Mouse (Mus musculus): ENCODE data around the gene Lig4. TPM values are rescaled to one million over a fixed set of nuclear protein-coding genes. Genes with fewer than 3 reads are reported as not detected.

Gene Lig4
- polyA plus RNA-seq, 1 experiment: 2.0 TPM

GRCm38 (mm10) chr8:9977016-9977415 lies 470 bp downstream of the Lig4 start:
- Histone ChIP-seq H3ac (ENCODE audit: control insufficient read depth, insufficient read length, low read depth) (peak overlapping the region; percentile 65), H3K4me3 (ENCODE audit: insufficient read depth, poor library complexity, severe bottlenecking) (peak overlapping the region; percentile 87), H3K79me2 (ENCODE audit: control insufficient read depth, insufficient read depth) (peaks cover 59% of the 10 kb centered on the region), H3K36me3 (ENCODE audit: control insufficient read depth, insufficient read depth) (peaks cover 12% of the 10 kb centered on the region), H3K27me3 (ENCODE audit: control insufficient read depth, insufficient read depth, insufficient read length) (no peaks in the 10 kb centered on the region), H3K79me3 (ENCODE audit: low read depth) (peaks cover 46% of the 10 kb centered on the region)
- no peak for TF ChIP-seq CEBPB (IDR thresholded peaks at IDR 0.05; ENCODE audit: low read depth)
- no peak for TF ChIP-seq FOSL1 (IDR thresholded peaks at IDR 0.05; ENCODE audit: insufficient read depth, low read length, poor library complexity, severe bottlenecking)
- TF ChIP-seq MYOG (IDR thresholded peaks at IDR 0.05; ENCODE audit: control insufficient read depth, extremely low read depth, insufficient read length): no peak
- no peak for TF ChIP-seq MAX (IDR thresholded peaks at IDR 0.05)
- TF ChIP-seq MYOD1 (IDR thresholded peaks at IDR 0.05; ENCODE audit: control insufficient read depth, insufficient read length, low read depth): no peak
- no peak for TF ChIP-seq USF1 (IDR thresholded peaks at IDR 0.05; ENCODE audit: low read depth)
- TF ChIP-seq CTCF (IDR thresholded peaks at IDR 0.05; ENCODE audit: control insufficient read depth, insufficient read depth, insufficient read length): no peak

- peak; percentile 86 for TF ChIP-seq CTCF (IDR thresholded peaks at IDR 0.05; ENCODE audit: control insufficient read depth, insufficient read depth, insufficient read length)
- no peak for TF ChIP-seq CEBPB (IDR thresholded peaks at IDR 0.05; ENCODE audit: low read depth)
- Histone ChIP-seq H3K79me3 (ENCODE audit: low read depth) (peaks cover 36% of the 10 kb centered on the region), H3ac (ENCODE audit: control insufficient read depth, insufficient read length, low read depth) (peak overlapping the region; percentile 91), H3K36me3 (ENCODE audit: control insufficient read depth, insufficient read depth) (peaks cover 12% of the 10 kb centered on the region), H3K27me3 (ENCODE audit: control insufficient read depth, insufficient read depth, insufficient read length) (no peaks in the 10 kb centered on the region), H3K79me2 (ENCODE audit: control insufficient read depth, insufficient read depth) (peaks cover 49% of the 10 kb centered on the region), H3K4me3 (ENCODE audit: insufficient read depth, poor library complexity, severe bottlenecking) (peak overlapping the region; percentile 78)
These were observed 1.4 kb downstream of the Lig4 start for GRCm38 (mm10) chr8:9975898-9976611.

GRCm38 (mm10) chr8:9975276-9975675 lies 2.2 kb downstream of the Lig4 start:
- TF ChIP-seq CTCF (IDR thresholded peaks at IDR 0.05; ENCODE audit: control insufficient read depth, insufficient read depth, insufficient read length) (no peak), MYOG (IDR thresholded peaks at IDR 0.05; ENCODE audit: control insufficient read depth, extremely low read depth, insufficient read length) (no peak), MAX (IDR thresholded peaks at IDR 0.05) (no peak), USF1 (IDR thresholded peaks at IDR 0.05; ENCODE audit: low read depth) (no peak), FOSL1 (IDR thresholded peaks at IDR 0.05; ENCODE audit: insufficient read depth, low read length, poor library complexity, severe bottlenecking) (no peak), MYOD1 (IDR thresholded peaks at IDR 0.05; ENCODE audit: control insufficient read depth, insufficient read length, low read depth) (no peak)

GRCm38 (mm10) chr8:9971866-9972265 lies 5.6 kb downstream of the Lig4 start:
- Histone ChIP-seq H3K4me3 (ENCODE audit: insufficient read depth, poor library complexity, severe bottlenecking) (no peak overlapping the region), H3K79me2 (ENCODE audit: control insufficient read depth, insufficient read depth) (peaks cover 15% of the 10 kb centered on the region), H3K27me3 (ENCODE audit: control insufficient read depth, insufficient read depth, insufficient read length) (no peaks in the 10 kb centered on the region), H3K36me3 (ENCODE audit: control insufficient read depth, insufficient read depth) (peaks cover 12% of the 10 kb centered on the region), H3K79me3 (ENCODE audit: low read depth) (peaks cover 4% of the 10 kb centered on the region), H3ac (ENCODE audit: control insufficient read depth, insufficient read length, low read depth) (no peak overlapping the region)
- TF ChIP-seq MYOD1 (IDR thresholded peaks at IDR 0.05; ENCODE audit: control insufficient read depth, insufficient read length, low read depth): no peak
- TF ChIP-seq USF1 (IDR thresholded peaks at IDR 0.05; ENCODE audit: low read depth): no peak
- no peak for TF ChIP-seq CEBPB (IDR thresholded peaks at IDR 0.05; ENCODE audit: low read depth)
- TF ChIP-seq CTCF (IDR thresholded peaks at IDR 0.05; ENCODE audit: control insufficient read depth, insufficient read depth, insufficient read length): no peak
- no peak for TF ChIP-seq FOSL1 (IDR thresholded peaks at IDR 0.05; ENCODE audit: insufficient read depth, low read length, poor library complexity, severe bottlenecking)
- no peak for TF ChIP-seq MAX (IDR thresholded peaks at IDR 0.05)
- TF ChIP-seq MYOG (IDR thresholded peaks at IDR 0.05; ENCODE audit: control insufficient read depth, extremely low read depth, insufficient read length): no peak

More at GRCm38 (mm10) chr8:9975276-9975675, 2.2 kb downstream of the Lig4 start:
- Histone ChIP-seq H3ac (ENCODE audit: control insufficient read depth, insufficient read length, low read depth) (no peak overlapping the region), H3K27me3 (ENCODE audit: control insufficient read depth, insufficient read depth, insufficient read length) (no peaks in the 10 kb centered on the region), H3K4me3 (ENCODE audit: insufficient read depth, poor library complexity, severe bottlenecking) (peak overlapping the region; percentile 78), H3K79me2 (ENCODE audit: control insufficient read depth, insufficient read depth) (peaks cover 42% of the 10 kb centered on the region), H3K79me3 (ENCODE audit: low read depth) (peaks cover 28% of the 10 kb centered on the region), H3K36me3 (ENCODE audit: control insufficient read depth, insufficient read depth) (peaks cover 12% of the 10 kb centered on the region)

- no peaks in the 10 kb centered on the region for H3K79me3 ChIP-seq (ENCODE audit: low read depth)
- H3K36me3 ChIP-seq (ENCODE audit: control insufficient read depth, insufficient read depth): no peaks in the 10 kb centered on the region
- no peaks in the 10 kb centered on the region for H3K27me3 ChIP-seq (ENCODE audit: control insufficient read depth, insufficient read depth, insufficient read length)
- no peaks in the 10 kb centered on the region for H3K79me2 ChIP-seq (ENCODE audit: control insufficient read depth, insufficient read depth)
- no peak overlapping the region for H3ac ChIP-seq (ENCODE audit: control insufficient read depth, insufficient read length, low read depth)
- no peak for TF ChIP-seq MYOG (IDR thresholded peaks at IDR 0.05; ENCODE audit: control insufficient read depth, extremely low read depth, insufficient read length)
- no peak for TF ChIP-seq FOSL1 (IDR thresholded peaks at IDR 0.05; ENCODE audit: insufficient read depth, low read length, poor library complexity, severe bottlenecking)
- TF ChIP-seq MAX (IDR thresholded peaks at IDR 0.05): no peak
- no peak for TF ChIP-seq USF1 (IDR thresholded peaks at IDR 0.05; ENCODE audit: low read depth)
- TF ChIP-seq CTCF (IDR thresholded peaks at IDR 0.05; ENCODE audit: control insufficient read depth, insufficient read depth, insufficient read length): no peak
- TF ChIP-seq CEBPB (IDR thresholded peaks at IDR 0.05; ENCODE audit: low read depth): no peak
- TF ChIP-seq MYOD1 (IDR thresholded peaks at IDR 0.05; ENCODE audit: control insufficient read depth, insufficient read length, low read depth): no peak
- no peak overlapping the region for H3K4me3 ChIP-seq (ENCODE audit: insufficient read depth, poor library complexity, severe bottlenecking)
These were observed 17.6 kb downstream of the Lig4 start for GRCm38 (mm10) chr8:9959919-9960318.

- Histone ChIP-seq H3K79me3 (ENCODE audit: low read depth) (no peaks in the 10 kb centered on the region), H3ac (ENCODE audit: control insufficient read depth, insufficient read length, low read depth) (no peak overlapping the region), H3K36me3 (ENCODE audit: control insufficient read depth, insufficient read depth) (no peaks in the 10 kb centered on the region), H3K4me3 (ENCODE audit: insufficient read depth, poor library complexity, severe bottlenecking) (no peak overlapping the region), H3K27me3 (ENCODE audit: control insufficient read depth, insufficient read depth, insufficient read length) (no peaks in the 10 kb centered on the region), H3K79me2 (ENCODE audit: control insufficient read depth, insufficient read depth) (no peaks in the 10 kb centered on the region)
- TF ChIP-seq CEBPB (IDR thresholded peaks at IDR 0.05; ENCODE audit: low read depth) (no peak), CTCF (IDR thresholded peaks at IDR 0.05; ENCODE audit: control insufficient read depth, insufficient read depth, insufficient read length) (no peak), MYOD1 (IDR thresholded peaks at IDR 0.05; ENCODE audit: control insufficient read depth, insufficient read length, low read depth) (no peak), MYOG (IDR thresholded peaks at IDR 0.05; ENCODE audit: control insufficient read depth, extremely low read depth, insufficient read length) (no peak), USF1 (IDR thresholded peaks at IDR 0.05; ENCODE audit: low read depth) (no peak), FOSL1 (IDR thresholded peaks at IDR 0.05; ENCODE audit: insufficient read depth, low read length, poor library complexity, severe bottlenecking) (no peak)
These were observed 19.1 kb downstream of the Lig4 start for GRCm38 (mm10) chr8:9958338-9958737.
